Mouse (Mus musculus): ENCODE data around the gene Hinfp.

DNA sequence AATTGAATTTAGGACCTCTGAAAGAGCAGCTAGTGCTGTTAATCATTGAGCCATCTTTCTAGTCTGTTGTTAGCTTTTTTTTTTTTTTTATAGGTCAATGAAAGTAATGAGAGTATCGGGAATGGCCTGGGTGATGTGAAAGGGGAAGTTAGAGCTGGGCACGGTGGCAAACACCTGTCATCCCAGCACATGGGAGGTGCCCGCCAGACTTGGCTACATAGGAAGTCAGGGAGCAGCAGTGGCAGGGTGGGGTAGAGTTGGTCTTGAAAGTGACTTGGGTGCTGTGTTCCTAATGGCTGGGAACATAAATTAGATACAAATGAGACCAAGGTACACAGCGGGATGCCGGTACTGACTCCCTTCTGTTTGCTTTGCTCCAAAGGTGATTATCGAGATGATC, 25.3 kb upstream of the Hinfp start:
- no peak for TF ChIP-seq CTCF (IDR thresholded peaks at IDR 0.05; ENCODE audit: control insufficient read depth, insufficient read depth, low read length)
- TF ChIP-seq POLR2A (IDR thresholded peaks at IDR 0.05; ENCODE audit: borderline replicate concordance, control insufficient read depth, low read depth, low read length) = no peak

Data from bone marrow, adult 2 months (tissue).